Mouse (Mus musculus) layer of hippocampus, adult 2 months (tissue): ENCODE measurements around the gene Tmem214. TPM values are rescaled to one million over a fixed set of nuclear protein-coding genes. Genes with fewer than 3 reads are reported as not detected.

Experiments
- DNase-seq, 2 experiments: peaks; one replicate each; pipeline ENCODE4 v3.0.0; 2022; ENCODE audit warnings: low spot score in 2 of 2
- H3K27ac ChIP-seq: fragments of 200-600 bp; 2 replicates; pipeline ENCODE4 v1.8.1; 2022
- H3K4me3 ChIP-seq: fragments of 200-600 bp; 2 replicates; pipeline ENCODE4 v1.8.1; 2022; ENCODE audit warnings: mild to moderate bottlenecking
- CTCF ChIP-seq: fragments of 200-600 bp; conservative IDR thresholded peaks from 2 replicates; pipeline ENCODE4 v1.8.1; 2022; ENCODE audit warnings: antibody characterized with exemption, mild to moderate bottlenecking, moderate library complexity
- long read RNA-seq, 2 experiments: library from polyadenylated mRNA; stranded (forward); transcript quantifications; one replicate each; pipeline ENCODE4 v2.0.0; 2021; ENCODE audit warnings: borderline mapping rate in 2 of 2
- total RNA-seq, 2 experiments: library from RNA; stranded (reverse); gene quantifications; 2 replicates each; pipeline ENCODE4 v1.2.3; 2021

The Tmem214 gene
- total RNA-seq, result 10 to 100 TPM; 60.8 to 63.2 TPM
- long read RNA-seq, experiment 1, full-length matches to known transcripts, result 66 of 85 reads
- long read RNA-seq, experiment 1, partial matches to known transcripts, result 5 of 85 reads
- long read RNA-seq, experiment 1, other reads (novel, unspliced or antisense), result 14 of 85 reads
- long read RNA-seq, experiment 2, full-length matches to known transcripts, result 71 of 101 reads
- long read RNA-seq, experiment 2, partial matches to known transcripts, result 5 of 101 reads
- long read RNA-seq, experiment 2, other reads (novel, unspliced or antisense), result 25 of 101 reads

DNA sequence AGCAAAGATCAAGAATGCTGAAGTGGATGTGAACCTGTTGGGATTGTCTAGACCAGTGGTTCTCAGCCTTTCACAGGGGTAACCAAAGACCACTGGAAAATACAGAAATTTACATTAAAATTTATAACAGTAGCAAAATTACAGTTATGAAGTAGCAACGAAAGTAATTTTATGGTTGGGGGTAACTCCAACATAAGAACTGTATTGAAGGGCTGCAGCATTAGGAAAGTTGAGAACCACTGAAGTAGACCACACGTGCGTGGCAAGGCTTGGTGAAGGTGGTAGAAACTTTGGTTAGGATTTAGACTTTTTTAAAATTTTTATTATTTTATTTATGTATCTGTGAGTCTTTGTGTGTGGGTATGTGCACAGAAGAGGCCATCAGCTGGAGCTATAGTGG, at the start of gene Tmem214:
Gene Tmem214 (plus strand): TSS at position 301 of the 400 bp plus-strand sequence.
- no peak for TF ChIP-seq CTCF
- Histone ChIP-seq H3K4me3 (no peak within 1 kb of the TSS), H3K27ac (peak within 1 kb of the TSS; percentile 93; the same call in 1 of the 2 replicates)
- DNase-seq, result no peak

DNA sequence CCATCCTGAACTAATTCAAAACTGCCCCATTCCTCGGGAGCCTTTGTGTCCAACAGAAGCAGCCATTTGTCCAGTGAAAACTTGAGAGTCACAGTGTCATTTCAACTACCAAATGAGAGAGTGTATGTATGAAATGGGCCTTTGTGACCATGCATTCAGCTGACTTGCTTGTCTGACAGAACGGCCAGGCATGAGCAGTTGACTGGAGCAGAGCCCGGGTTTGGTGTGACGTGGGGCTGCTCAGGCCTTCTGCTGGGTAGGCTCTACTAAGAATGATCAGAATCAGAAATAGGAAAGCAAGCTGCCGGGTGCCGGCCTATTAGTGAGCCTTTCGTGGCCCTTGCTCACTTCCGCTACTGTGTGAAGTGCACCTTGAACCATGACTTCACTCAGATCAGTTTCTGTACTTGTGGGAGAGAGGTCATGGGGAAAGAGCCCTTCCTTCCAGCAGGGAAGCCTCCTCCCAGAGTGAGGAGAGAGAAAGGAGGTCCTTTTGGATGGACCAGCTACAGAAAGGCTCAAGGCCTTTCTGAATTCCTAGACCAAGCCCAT, 49.0 kb upstream of the Tmem214 start:
- TF ChIP-seq CTCF, result no peak
- peak; percentile 40 to 51 for DNase-seq

GRCm38 (mm10) chr5:30822689-30823088, 45.1 kb upstream of the Tmem214 start:
- Histone ChIP-seq H3K4me3 (no peak overlapping the region), H3K27ac (0 out of 2 replicates have a peak overlapping the region, but pooled peaks have one; percentile 6)
- no peak for DNase-seq
- no peak for TF ChIP-seq CTCF

More for the DNA sequence above, 49.0 kb upstream of the Tmem214 start:
- no peak overlapping the region; the same call in 1 of the 2 replicates for H3K4me3 ChIP-seq
- H3K27ac ChIP-seq, result peak overlapping the region; percentile 82

DNA sequence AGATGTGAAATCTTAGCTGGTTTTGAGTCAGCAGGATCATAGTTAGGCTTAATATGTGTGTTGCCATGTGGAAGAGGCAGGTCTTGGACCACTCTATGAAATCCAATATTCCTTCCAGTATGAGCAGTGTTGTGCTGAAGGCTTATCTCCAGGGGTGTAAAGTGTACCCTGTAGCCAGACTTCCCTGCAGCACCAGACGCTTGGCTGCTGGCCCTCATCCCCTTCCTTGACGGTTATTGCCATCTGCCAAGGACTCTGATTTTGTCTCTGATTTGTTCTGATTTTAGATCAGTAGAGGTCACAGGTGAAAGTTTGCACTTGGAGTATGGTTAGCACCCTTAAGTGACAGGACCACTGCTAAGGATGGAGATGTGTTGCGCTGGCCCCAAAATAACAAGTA, 44.7 kb upstream of the Tmem214 start:
- DNase-seq, result no peak
- TF ChIP-seq CTCF, result no peak
- Histone ChIP-seq H3K27ac (0 out of 2 replicates have a peak overlapping the region, but pooled peaks have one; percentile 6), H3K4me3 (no peak overlapping the region)

DNA sequence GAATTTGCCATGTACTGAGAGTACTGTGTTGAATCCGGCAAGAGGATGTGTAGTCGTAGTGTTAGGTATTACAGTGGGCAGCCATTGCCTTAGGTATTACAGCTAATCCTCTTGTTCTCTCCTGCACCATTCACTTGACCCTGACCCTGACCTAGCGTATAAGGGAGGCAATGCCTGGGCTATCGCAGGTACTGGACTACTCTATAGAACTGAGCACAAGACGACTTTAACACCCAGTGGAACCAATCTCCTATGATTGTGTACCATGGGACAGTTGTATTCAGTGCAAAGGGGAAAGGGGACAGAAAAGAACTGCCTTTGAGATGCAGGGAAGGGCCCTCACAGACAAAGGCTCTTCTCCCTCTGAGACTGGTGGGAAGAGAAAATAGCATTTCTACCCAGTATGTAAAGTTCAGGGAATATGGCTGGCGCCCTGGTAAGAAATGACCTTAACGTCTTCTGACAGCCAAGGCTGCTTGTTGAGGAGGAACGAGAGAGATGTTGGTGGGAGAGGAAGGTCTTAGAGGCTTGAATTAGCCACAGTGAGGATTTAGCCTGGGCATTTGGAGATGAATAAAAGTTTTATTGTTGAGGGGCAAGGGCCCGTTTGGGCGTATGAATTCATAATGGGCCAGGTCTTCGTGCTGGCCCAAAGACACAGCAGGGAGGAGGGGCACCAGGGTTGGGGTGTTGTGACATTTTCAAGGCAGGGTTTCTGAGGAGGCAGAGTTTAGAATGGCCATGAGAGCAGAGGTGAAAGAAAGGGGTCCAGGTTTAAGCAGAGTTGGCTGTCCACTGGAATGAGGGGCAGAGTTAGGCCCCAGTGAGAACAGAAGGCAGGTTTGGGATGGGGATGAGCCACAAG, 43.5 kb upstream of the Tmem214 start:
- DNase-seq, result no peak
- no peak for TF ChIP-seq CTCF
- peak overlapping the region; percentile 40 for H3K27ac ChIP-seq

DNA sequence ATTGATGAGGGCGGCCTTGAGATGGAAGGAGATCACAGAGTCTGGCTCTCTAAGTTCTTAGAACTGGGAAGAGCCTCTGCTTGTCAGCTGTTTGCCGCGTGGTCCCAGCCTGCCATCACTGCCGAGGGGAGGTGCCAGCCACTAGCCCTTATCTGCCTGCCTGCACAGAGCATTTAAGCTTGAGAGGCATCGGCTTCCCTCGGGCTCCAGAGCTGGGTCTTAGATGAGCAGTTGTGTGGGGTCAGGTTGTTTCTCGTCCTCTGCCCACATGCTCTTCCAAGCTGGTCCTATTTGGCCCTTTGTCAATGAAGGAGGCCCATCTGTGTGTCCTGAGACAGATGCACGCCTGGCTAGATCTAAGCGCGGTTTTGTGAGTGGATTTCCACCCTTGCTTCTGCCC, 42.6 kb upstream of the Tmem214 start:
- Histone ChIP-seq H3K4me3 (no peak overlapping the region), H3K27ac (peak overlapping the region; percentile 40)
- no peak for TF ChIP-seq CTCF
- DNase-seq, result no peak

More for the DNA sequence above, 43.5 kb upstream of the Tmem214 start:
- no peak overlapping the region for H3K4me3 ChIP-seq

DNA sequence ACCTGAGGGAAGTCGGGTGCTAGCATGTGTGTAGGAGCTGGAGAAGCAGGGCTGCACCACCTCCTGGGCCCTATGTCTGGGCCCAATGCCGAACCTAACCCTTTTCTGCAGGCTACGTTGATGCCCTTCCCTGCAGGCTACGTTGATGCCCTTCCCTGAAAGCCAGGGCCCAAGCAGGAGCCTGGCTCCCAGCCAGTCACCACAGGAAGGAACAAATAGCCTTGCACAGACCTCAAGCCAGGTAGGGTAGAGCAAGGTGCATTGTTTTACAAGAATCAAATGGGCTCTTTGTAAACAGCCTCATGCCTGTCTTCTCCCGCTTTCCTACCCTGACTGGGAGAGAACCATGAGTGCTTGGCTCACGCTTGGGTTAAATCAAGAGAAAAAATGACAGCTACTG, 42.0 kb upstream of the Tmem214 start:
- DNase-seq, result no peak
- Histone ChIP-seq H3K27ac (peak overlapping the region; percentile 40), H3K4me3 (no peak overlapping the region)
- no peak for TF ChIP-seq CTCF

DNA sequence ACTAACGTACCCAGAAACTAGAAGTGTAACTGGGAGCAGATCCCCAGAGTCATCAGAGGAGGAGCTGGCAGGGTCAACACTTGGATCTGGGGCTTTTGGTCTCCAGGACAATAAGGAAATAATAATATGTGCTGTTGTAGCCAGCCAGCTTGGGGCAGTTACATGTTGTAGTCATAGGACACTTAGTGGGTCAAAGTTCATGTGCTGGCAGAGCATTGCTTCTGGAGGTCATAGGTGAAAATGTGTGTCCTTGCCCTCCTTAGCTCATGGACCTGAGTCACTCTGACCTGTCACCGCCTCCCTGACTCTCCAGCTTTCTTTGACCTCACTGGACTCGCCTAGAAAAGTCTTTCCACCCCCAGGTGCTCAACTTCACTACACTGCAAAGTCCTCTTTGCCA, 34.4 kb upstream of the Tmem214 start:
- DNase-seq, result no peak
- no peak for TF ChIP-seq CTCF
- H3K27ac ChIP-seq, result no peak overlapping the region
- no peak overlapping the region for H3K4me3 ChIP-seq

DNA sequence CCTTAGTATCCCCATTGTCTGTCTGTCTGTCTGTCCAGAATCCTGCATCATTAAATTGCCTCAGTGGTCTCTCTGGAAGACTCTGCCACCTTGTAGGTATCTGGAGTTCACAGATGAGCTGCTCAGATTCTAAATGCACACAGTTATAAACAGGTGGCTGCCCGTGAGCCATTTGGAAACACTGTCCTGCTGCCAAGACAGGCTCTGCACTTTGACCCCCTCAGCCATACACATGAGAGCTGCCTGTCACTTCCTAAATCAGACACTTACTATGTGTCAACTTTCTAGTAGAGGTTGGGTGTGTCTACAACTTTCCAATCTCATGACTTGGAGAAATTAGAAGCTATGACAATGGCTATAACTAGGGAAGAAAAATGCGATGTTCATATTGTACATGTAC, 28.1 kb upstream of the Tmem214 start:
- TF ChIP-seq CTCF, result no peak
- H3K4me3 ChIP-seq, result no peak overlapping the region
- no peak overlapping the region for H3K27ac ChIP-seq
- no peak for DNase-seq

- no peak for DNase-seq
- H3K4me3 ChIP-seq, result no peak overlapping the region
- no peak overlapping the region for H3K27ac ChIP-seq
- TF ChIP-seq CTCF, result no peak
These were observed 25.9 kb upstream of the Tmem214 start for GRCm38 (mm10) chr5:30841896-30842295.

DNA sequence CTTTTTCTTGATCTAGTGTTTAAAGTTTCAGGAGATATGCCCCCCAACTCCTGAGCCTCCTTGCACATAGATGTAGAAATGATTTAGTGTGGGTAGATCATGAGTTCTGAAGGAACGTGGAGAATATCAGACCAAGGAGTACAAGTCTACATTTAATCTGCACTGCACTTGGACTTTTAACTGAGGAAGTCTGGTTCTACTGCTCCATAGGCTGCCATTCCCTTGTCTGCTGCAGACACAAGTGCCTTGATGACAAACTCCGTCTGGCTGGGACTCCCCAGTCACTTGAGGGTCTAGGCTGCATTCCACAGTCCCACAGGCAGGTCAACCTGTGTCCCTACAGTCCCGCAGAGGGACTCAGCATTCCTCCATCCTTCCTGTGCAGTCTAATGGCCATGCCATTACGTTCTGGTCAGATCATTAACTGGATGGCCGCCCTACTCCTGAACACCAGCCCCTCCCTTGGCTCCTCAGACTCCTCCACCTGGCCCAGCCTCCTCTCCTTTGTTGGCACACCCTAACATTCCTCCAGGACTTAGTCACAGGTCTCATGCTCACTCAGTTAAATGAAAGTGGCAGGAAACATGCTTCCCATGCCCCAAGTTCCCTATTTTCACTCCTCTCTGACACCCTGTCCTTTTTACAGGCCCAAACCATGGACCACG, 17.8 kb upstream of the Tmem214 start:
- Histone ChIP-seq H3K27ac (no peak overlapping the region), H3K4me3 (no peak overlapping the region)
- no peak for DNase-seq
- no peak for TF ChIP-seq CTCF

DNA sequence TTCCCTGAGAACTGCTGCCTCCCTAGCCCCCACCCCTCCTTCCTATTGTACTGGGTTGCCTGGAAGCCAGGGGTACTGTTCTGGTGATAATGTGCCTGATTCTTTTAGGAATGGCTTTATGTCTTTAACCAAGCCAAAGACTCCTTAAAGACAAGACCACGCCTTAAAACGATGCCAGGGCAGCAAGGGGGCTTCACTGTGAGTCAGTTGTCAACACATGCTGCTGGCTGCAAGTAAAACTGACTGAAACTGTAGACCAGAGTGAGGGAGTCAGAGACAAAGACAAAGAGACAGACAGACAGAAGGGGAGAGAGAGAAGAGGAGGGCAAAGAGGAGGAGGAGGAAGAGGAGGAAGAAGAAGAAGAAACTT, 17.3 kb upstream of the Tmem214 start:
- Histone ChIP-seq H3K27ac (no peak overlapping the region), H3K4me3 (no peak overlapping the region)
- DNase-seq, result no peak
- no peak for TF ChIP-seq CTCF

GRCm38 (mm10) chr5:30853522-30853921, 14.3 kb upstream of the Tmem214 start:
- H3K27ac ChIP-seq, result 0 out of 2 replicates have a peak overlapping the region, but pooled peaks have one; percentile 32
- no peak overlapping the region for H3K4me3 ChIP-seq
- DNase-seq, result no peak
- TF ChIP-seq CTCF, result no peak
